Mouse (Mus musculus): ENCODE results near the gene Ppie.
"Not testable (repeated sequence)": the region's sequence is repeated elsewhere in the genome, so short reads cannot be mapped to it uniquely, and the experiment has no call there.

DNA sequence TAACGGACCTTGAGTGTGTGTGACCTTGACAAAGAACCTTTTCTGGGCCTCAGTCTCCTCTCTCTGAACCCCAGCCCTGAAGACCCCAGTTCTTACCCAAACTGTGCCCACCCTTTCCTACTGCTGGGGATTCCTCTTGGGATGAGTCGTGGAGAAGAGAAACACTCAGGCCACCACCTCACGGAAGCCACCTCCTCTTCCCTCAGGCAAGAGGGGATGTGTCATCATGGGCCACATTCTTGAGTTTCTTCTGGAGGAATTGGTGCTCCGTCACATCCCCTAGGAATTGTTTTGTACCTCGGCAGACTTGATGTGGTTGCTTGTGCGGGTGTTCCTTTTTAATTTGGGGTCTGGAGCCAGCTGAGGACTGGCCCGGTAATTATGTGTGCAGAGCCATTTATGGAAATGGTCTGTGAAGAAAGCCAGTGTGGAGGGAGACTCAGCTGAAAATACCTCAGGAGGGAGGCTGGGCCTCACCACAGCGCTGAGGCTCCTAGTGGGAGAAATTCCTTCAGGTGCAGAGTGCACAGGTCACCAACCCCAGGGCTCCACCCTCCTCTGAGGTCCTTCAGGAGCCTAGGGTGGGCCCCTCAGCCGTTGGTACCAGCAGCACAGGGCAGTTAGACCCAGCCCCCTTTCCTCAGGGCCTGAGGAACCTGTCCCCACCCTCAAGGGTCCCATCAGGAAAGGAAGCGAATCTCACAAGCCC lies 28.3 kb downstream of the Ppie start:
- not testable (repeated sequence) for TF ChIP-seq CTCF (IDR thresholded peaks at IDR 0.05; ENCODE audit: insufficient read depth, low read length); POLR2A (IDR thresholded peaks at IDR 0.05; ENCODE audit: borderline replicate concordance, extremely low read depth, low read depth, low read length)
